Mouse (Mus musculus): ENCODE measurements around the gene Atp1b1.

Gene Atp1b1

GRCm38 (mm10) chr1:164458245-164458613 lies at the start of gene Atp1b1:
TSS of gene Atp1b1 (minus strand) at chr1:164458355.
- DNase-seq (ENCODE audit: low read depth, low spot score): no peak

- DNase-seq (ENCODE audit: low read depth, low spot score): no peak
These were observed 46.9 kb upstream of the Atp1b1 start for GRCm38 (mm10) chr1:164505096-164505495.

- no peak for DNase-seq (ENCODE audit: low read depth, low spot score)
These were observed 45.1 kb upstream of the Atp1b1 start for GRCm38 (mm10) chr1:164503140-164503730.

- no peak for DNase-seq (ENCODE audit: low read depth, low spot score)
These were observed 44.1 kb upstream of the Atp1b1 start for GRCm38 (mm10) chr1:164502231-164502630.

GRCm38 (mm10) chr1:164494741-164495512 lies 36.8 kb upstream of the Atp1b1 start:
- no peak for DNase-seq (ENCODE audit: low read depth, low spot score)

- no peak for DNase-seq (ENCODE audit: low read depth, low spot score)
These were observed 36.1 kb upstream of the Atp1b1 start for GRCm38 (mm10) chr1:164494215-164494614.

- no peak for DNase-seq (ENCODE audit: low read depth, low spot score)
These were observed 35.0 kb upstream of the Atp1b1 start for GRCm38 (mm10) chr1:164493042-164493705.

GRCm38 (mm10) chr1:164492476-164492875 lies 34.3 kb upstream of the Atp1b1 start:
- DNase-seq (ENCODE audit: low read depth, low spot score): no peak

GRCm38 (mm10) chr1:164489961-164490594 lies 31.9 kb upstream of the Atp1b1 start:
- no peak for DNase-seq (ENCODE audit: low read depth, low spot score)

GRCm38 (mm10) chr1:164483728-164484127 lies 25.6 kb upstream of the Atp1b1 start:
- DNase-seq (ENCODE audit: low read depth, low spot score): no peak

GRCm38 (mm10) chr1:164482833-164483232 lies 24.7 kb upstream of the Atp1b1 start:
- no peak for DNase-seq (ENCODE audit: low read depth, low spot score)

GRCm38 (mm10) chr1:164481645-164482354 lies 23.6 kb upstream of the Atp1b1 start:
- no peak for DNase-seq (ENCODE audit: low read depth, low spot score)

- no peak for DNase-seq (ENCODE audit: low read depth, low spot score)
These were observed 22.8 kb upstream of the Atp1b1 start for GRCm38 (mm10) chr1:164480755-164481644.

- no peak for DNase-seq (ENCODE audit: low read depth, low spot score)
These were observed 17.7 kb upstream of the Atp1b1 start for GRCm38 (mm10) chr1:164475895-164476294.

- DNase-seq (ENCODE audit: low read depth, low spot score): no peak
These were observed 16.8 kb upstream of the Atp1b1 start for GRCm38 (mm10) chr1:164474778-164475511.

GRCm38 (mm10) chr1:164474310-164474709 lies 16.2 kb upstream of the Atp1b1 start:
- DNase-seq (ENCODE audit: low read depth, low spot score): no peak

- DNase-seq (ENCODE audit: low read depth, low spot score): no peak
These were observed 15.2 kb upstream of the Atp1b1 start for GRCm38 (mm10) chr1:164473398-164473797.

GRCm38 (mm10) chr1:164471632-164472031 lies 13.5 kb upstream of the Atp1b1 start:
- DNase-seq (ENCODE audit: low read depth, low spot score): no peak

GRCm38 (mm10) chr1:164470985-164471384 lies 12.8 kb upstream of the Atp1b1 start:
- no peak for DNase-seq (ENCODE audit: low read depth, low spot score)

- DNase-seq (ENCODE audit: low read depth, low spot score): no peak
These were observed 10.2 kb upstream of the Atp1b1 start for GRCm38 (mm10) chr1:164468329-164468728.
